Mouse (Mus musculus) kidney, adult 2 months (tissue): ENCODE measurements at regions not wholly inside any gene's neighbourhood (a gene's known extent, or its start where the extent isn't known, plus 50 kb on each side); places are given as distances from the start of the nearest gene placed in this dataset.

Source experiments
- DNase-seq: peaks from one replicate; pipeline ENCODE4 v3.0.0; 2021
- H3K27ac ChIP-seq: fragments of 200-500 bp; 2 replicates; pipeline ENCODE4 v1.5.1; 2012; ENCODE audit warnings: low read depth, low read length, control low read depth, inconsistent platforms; ENCODE audit not compliant: insufficient read depth
- H3K27me3 ChIP-seq: fragments of 200-500 bp; replicated peaks from 2 replicates; pipeline ENCODE4 v1.6.1; 2012; ENCODE audit warnings: mild to moderate bottlenecking, moderate library complexity, low read length, inconsistent platforms; ENCODE audit not compliant: control insufficient read depth, insufficient read depth
- H3K36me3 ChIP-seq: fragments of 200-500 bp; 2 replicates; pipeline ENCODE4 v1.6.1; 2012; ENCODE audit warnings: mild to moderate bottlenecking, moderate library complexity, low read length, inconsistent platforms; ENCODE audit not compliant: control insufficient read depth, insufficient read depth
- H3K4me1 ChIP-seq: fragments of 200-500 bp; 2 replicates; pipeline ENCODE4 v1.6.1; 2011; ENCODE audit warnings: low read length; ENCODE audit not compliant: control insufficient read depth, insufficient read depth
- H3K4me3 ChIP-seq: fragments of 200-500 bp; 2 replicates; pipeline ENCODE4 v1.5.1; 2011; ENCODE audit warnings: mild to moderate bottlenecking, low read depth, low read length, control low read depth; ENCODE audit not compliant: insufficient read depth
- CTCF ChIP-seq: fragments of 200-500 bp; conservative IDR thresholded peaks from 2 replicates; pipeline ENCODE4 v1.5.1; 2011; ENCODE audit warnings: low read depth, mild to moderate bottlenecking, control low read depth, low read length, moderate library complexity, mixed read lengths; ENCODE audit not compliant: insufficient read depth, insufficient read length
- POLR2A ChIP-seq: fragments of 200-500 bp; IDR thresholded peaks from one replicate; pipeline ENCODE4 v1.6.1; 2011; ENCODE audit warnings: low read depth, low read length, control low read depth
- whole genome bisulfite sequencing: fragments of 180-500 bp; shearing (Covaris S2); methylation state at CpG from one replicate; pipeline ENCODE4 v1.1.7; 2018; 5-methylcytosine and 5-hydroxymethylcytosine counted together

GRCm38 (mm10) chr4:39508866-39509265 lies 58.8 kb downstream of the 1700009N14Rik start:
- H3K36me3 ChIP-seq: no peaks in the 10 kb centered on the region
- DNase-seq: no peak
- TF ChIP-seq POLR2A (no peak), CTCF (no peak)
- H3K4me1 ChIP-seq: no peaks in the 10 kb centered on the region
- no peaks in the 10 kb centered on the region for H3K27me3 ChIP-seq
- no peak overlapping the region for H3K4me3 ChIP-seq
- H3K27ac ChIP-seq: no peak overlapping the region
- WGBS: 80% methylated on average over 6 of the region's 6 CpGs

GRCm38 (mm10) chr4:39527492-39527891 lies 77.4 kb downstream of the 1700009N14Rik start:
- no peak overlapping the region for H3K4me3 ChIP-seq
- H3K36me3 ChIP-seq: no peaks in the 10 kb centered on the region
- no peaks in the 10 kb centered on the region for H3K27me3 ChIP-seq
- no peak overlapping the region for H3K27ac ChIP-seq
- H3K4me1 ChIP-seq: no peaks in the 10 kb centered on the region
- DNase-seq: no peak
- 71% methylated on average over 2 of the region's 2 CpGs for WGBS
- TF ChIP-seq POLR2A (no peak), CTCF (no peak)

GRCm38 (mm10) chr4:39528661-39529060 lies 78.6 kb downstream of the 1700009N14Rik start:
- DNase-seq: no peak
- Histone ChIP-seq H3K27me3 (no peaks in the 10 kb centered on the region), H3K4me1 (no peaks in the 10 kb centered on the region), H3K27ac (no peak overlapping the region), H3K36me3 (no peaks in the 10 kb centered on the region), H3K4me3 (no peak overlapping the region)
- WGBS: 68% methylated on average over 4 of the region's 4 CpGs
- TF ChIP-seq CTCF (no peak), POLR2A (no peak)

GRCm38 (mm10) chr4:39556101-39556763 lies 106.1 kb downstream of the 1700009N14Rik start:
- no peak for DNase-seq
- no peaks in the 10 kb centered on the region for H3K27me3 ChIP-seq
- TF ChIP-seq POLR2A (no peak), CTCF (no peak)
- H3K27ac ChIP-seq: no peak overlapping the region
- no peaks in the 10 kb centered on the region for H3K36me3 ChIP-seq
- H3K4me3 ChIP-seq: no peak overlapping the region
- 93% methylated on average over 3 of the region's 3 CpGs for WGBS
- H3K4me1 ChIP-seq: no peaks in the 10 kb centered on the region

GRCm38 (mm10) chr4:39597426-39597825 lies 147.3 kb downstream of the 1700009N14Rik start:
- TF ChIP-seq POLR2A (no peak), CTCF (no peak)
- no peak overlapping the region for H3K27ac ChIP-seq
- no peaks in the 10 kb centered on the region for H3K36me3 ChIP-seq
- WGBS: 60% methylated on average over 2 of the region's 2 CpGs
- no peak for DNase-seq
- no peaks in the 10 kb centered on the region for H3K4me1 ChIP-seq
- H3K4me3 ChIP-seq: no peak overlapping the region
- H3K27me3 ChIP-seq: no peaks in the 10 kb centered on the region

- no peaks in the 10 kb centered on the region for H3K27me3 ChIP-seq
- 91% methylated on average over 5 of the region's 5 CpGs for WGBS
- H3K4me3 ChIP-seq: no peak overlapping the region
- no peak overlapping the region for H3K27ac ChIP-seq
- TF ChIP-seq POLR2A: no peak
- no peak for TF ChIP-seq CTCF
- no peaks in the 10 kb centered on the region for H3K4me1 ChIP-seq
- no peaks in the 10 kb centered on the region for H3K36me3 ChIP-seq
- DNase-seq: no peak
Measured at GRCm38 (mm10) chr4:39605046-39605445, 155.0 kb downstream of the 1700009N14Rik start.

GRCm38 (mm10) chr4:39644136-39644535 lies 194.0 kb downstream of the 1700009N14Rik start:
- Histone ChIP-seq H3K4me3 (no peak overlapping the region), H3K36me3 (no peaks in the 10 kb centered on the region), H3K27ac (no peak overlapping the region), H3K27me3 (no peaks in the 10 kb centered on the region), H3K4me1 (no peaks in the 10 kb centered on the region)
- TF ChIP-seq CTCF (no peak), POLR2A (no peak)
- 74% methylated on average over 7 of the region's 7 CpGs for WGBS
- no peak for DNase-seq
